Mouse (Mus musculus) B cell, adult 2 months (primary cell): ENCODE measurements around the gene Agtpbp1.
"Not testable (repeated sequence)": the region's sequence is repeated elsewhere in the genome, so short reads cannot be mapped to it uniquely, and the experiment has no call there.

Experiments used
- DNase-seq, 2 experiments: peaks; one replicate each; pipeline ENCODE4 v3.0.0; 2022

The Agtpbp1 gene

GRCm38 (mm10) chr13:59584947-59585647 is at the start of gene Agtpbp1, which contains the start of gene Naa35:
Agtpbp1 (minus strand) TSS chr13:59585227.
Naa35 (plus strand) TSS chr13:59585259.
- DNase-seq = peak; percentile 98 to 99

- DNase-seq = no peak
Measured at GRCm38 (mm10) chr13:59634637-59635036, 49.6 kb upstream of the Agtpbp1 start.

GRCm38 (mm10) chr13:59626739-59627138 is 41.7 kb upstream of the Agtpbp1 start:
- no peak for DNase-seq

GRCm38 (mm10) chr13:59624903-59625302 is 39.9 kb upstream of the Agtpbp1 start:
- no peak for DNase-seq

- DNase-seq = no peak
Measured at GRCm38 (mm10) chr13:59624389-59624788, 39.4 kb upstream of the Agtpbp1 start.

GRCm38 (mm10) chr13:59621643-59622489 is 36.8 kb upstream of the Agtpbp1 start:
- no peak for DNase-seq

GRCm38 (mm10) chr13:59618463-59618862 is 33.4 kb upstream of the Agtpbp1 start:
- DNase-seq = no peak

GRCm38 (mm10) chr13:59615554-59615953 is 30.5 kb upstream of the Agtpbp1 start:
- no peak for DNase-seq

GRCm38 (mm10) chr13:59615152-59615551 is 30.1 kb upstream of the Agtpbp1 start:
- DNase-seq = no peak

GRCm38 (mm10) chr13:59613868-59614267 is 28.8 kb upstream of the Agtpbp1 start:
- DNase-seq = no peak

GRCm38 (mm10) chr13:59610437-59610836 is 25.4 kb upstream of the Agtpbp1 start:
- DNase-seq = no peak

- no peak for DNase-seq
Measured at GRCm38 (mm10) chr13:59609885-59610284, 24.9 kb upstream of the Agtpbp1 start.

GRCm38 (mm10) chr13:59605221-59605922 is 20.3 kb upstream of the Agtpbp1 start:
- no peak for DNase-seq

GRCm38 (mm10) chr13:59604511-59604910 is 19.5 kb upstream of the Agtpbp1 start:
- no peak for DNase-seq

- no peak for DNase-seq
Measured at GRCm38 (mm10) chr13:59603096-59603495, 18.1 kb upstream of the Agtpbp1 start.

- DNase-seq = no peak
Measured at GRCm38 (mm10) chr13:59592630-59593029, 7.6 kb upstream of the Agtpbp1 start.

- DNase-seq = not testable (repeated sequence)
Measured at GRCm38 (mm10) chr13:59592058-59592457, 7.0 kb upstream of the Agtpbp1 start.

GRCm38 (mm10) chr13:59590691-59591090 is 5.7 kb upstream of the Agtpbp1 start:
- no peak for DNase-seq

GRCm38 (mm10) chr13:59589672-59590071 is 4.6 kb upstream of the Agtpbp1 start:
- no peak for DNase-seq

- no peak for DNase-seq
Measured at GRCm38 (mm10) chr13:59587201-59587600, 2.2 kb upstream of the Agtpbp1 start.

- peak in 1 of 2 experiments; percentile 39 for DNase-seq
Measured at GRCm38 (mm10) chr13:59585648-59586005, 600 bp upstream of the Agtpbp1 start.

- peak; percentile 21 to 30 for DNase-seq
Measured at GRCm38 (mm10) chr13:59584481-59584880, 546 bp downstream of the Agtpbp1 start.

- DNase-seq = no peak
Measured at GRCm38 (mm10) chr13:59580954-59581353, 4.1 kb downstream of the Agtpbp1 start.
